Mouse (Mus musculus) bone marrow macrophage, adult 2 months (primary cell): Measurements from ENCODE around the gene Stat6.

Experiments
- CTCF ChIP-seq: IDR thresholded peaks from 2 replicates; pipeline ENCODE4 v1.5.1; 2012; ENCODE audit warnings: low read depth, mild to moderate bottlenecking, low read length, moderate library complexity
- POLR2A ChIP-seq: IDR thresholded peaks from 2 replicates; pipeline ENCODE4 v1.6.1; 2012; ENCODE audit warnings: mild to moderate bottlenecking, low read depth, low read length, borderline replicate concordance

DNA sequence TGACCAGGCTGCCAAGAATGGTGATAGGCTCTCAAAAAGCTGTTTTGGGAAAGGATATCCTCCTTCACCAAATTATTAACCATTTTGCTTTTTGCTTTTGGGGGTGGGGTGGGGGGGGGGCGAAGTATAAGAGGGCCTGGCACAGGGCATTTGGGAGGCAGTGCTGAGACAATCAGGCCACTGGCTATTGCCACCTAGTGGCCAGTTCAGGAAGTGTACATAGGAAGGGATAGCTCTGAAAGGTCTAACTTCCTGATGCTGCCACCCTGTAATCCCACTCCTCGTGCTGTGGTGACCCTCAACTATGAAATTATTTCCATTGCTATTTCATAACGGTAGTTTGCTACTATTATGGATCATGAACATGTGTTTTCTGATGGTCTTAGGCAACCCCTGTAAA is 16.4 kb upstream of the Stat6 start:
- TF ChIP-seq CTCF (peak; percentile 26; the same call in 1 of the 2 replicates), POLR2A (no peak)
